Mouse (Mus musculus): ENCODE data around the gene Olfr850. TPM values are rescaled to one million over a fixed set of nuclear protein-coding genes. Genes with fewer than 3 reads are reported as not detected.

Gene Olfr850
- total RNA-seq (2023), result not detected in 2 replicates

DNA sequence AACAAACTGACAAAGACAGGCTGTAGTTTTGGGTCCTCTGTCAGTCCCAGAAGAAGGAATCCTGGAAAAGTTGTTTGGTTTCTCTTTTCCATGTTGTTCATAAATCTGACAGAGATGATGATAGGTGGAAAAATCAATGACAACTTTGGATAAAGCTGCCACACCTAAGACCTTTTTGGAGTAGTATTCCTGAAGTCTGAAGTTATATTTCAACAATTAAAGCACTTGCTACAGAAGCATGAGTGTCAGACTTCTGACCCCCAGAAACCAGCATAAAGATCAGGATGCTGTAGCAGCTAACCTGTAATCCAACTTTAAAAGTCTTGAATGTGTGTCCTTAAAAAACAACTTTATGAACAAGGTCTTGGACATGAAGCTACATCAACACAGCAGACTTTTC is at the start of gene Olfr850:
Gene Olfr850, minus strand, starts transcription at position 101 of the 400 bp plus-strand sequence.

DNA sequence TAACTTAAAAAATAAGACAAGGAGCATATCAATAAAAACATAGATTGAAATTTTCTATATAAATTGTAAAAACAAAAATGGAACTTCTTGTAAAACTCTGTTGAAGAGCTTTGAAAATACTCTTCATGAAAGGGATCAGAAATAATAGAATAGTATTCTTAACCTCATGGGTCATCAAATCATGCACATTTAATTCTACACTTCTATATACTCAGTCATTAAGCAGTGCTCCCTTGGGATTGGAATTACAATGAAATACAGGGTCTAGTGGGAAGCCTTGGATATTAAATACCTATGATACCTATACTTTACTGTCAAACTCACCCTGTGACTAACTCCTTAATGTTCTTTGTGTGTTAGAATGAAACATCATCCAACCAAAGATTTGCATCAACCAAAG is 14.9 kb upstream of the Olfr850 start, which contains the start of gene Olfr851:
Gene Olfr851, plus strand, starts transcription at position 301 of the 400 bp plus-strand sequence.

DNA sequence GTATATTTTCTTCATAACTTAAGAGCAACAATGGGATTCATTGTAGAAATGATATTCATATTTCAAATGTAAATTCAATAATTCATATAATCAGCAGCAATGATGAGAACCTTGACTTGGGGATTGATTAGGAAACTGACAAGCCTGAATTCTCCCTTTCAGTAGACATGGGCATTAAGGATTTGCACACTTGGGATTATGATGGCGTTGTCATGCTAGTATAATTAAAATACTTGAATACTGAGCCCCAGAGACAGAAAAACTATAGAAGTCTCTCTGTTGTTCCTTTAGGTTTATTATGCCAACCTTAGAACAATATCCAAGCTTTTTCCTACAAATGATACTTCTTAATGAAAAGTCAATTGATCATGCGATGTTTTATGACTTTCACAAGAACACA is 38.1 kb downstream of the Olfr850 start, which contains the start of gene Olfr849:
Gene Olfr849, plus strand, starts transcription at position 301 of the 400 bp plus-strand sequence.

Other genes starting within 250 kb of the Olfr850 start
- not detected in 2 replicates for gene Olfr843, start 226.3 kb downstream of the Olfr850 start, total RNA-seq (2023)
- gene Olfr844, start 161.9 kb downstream of the Olfr850 start, total RNA-seq (2023), result not detected in 2 replicates
- not detected in 2 replicates for gene Olfr845, start 141.8 kb downstream of the Olfr850 start, total RNA-seq (2023)
- not detected in 2 replicates for gene Olfr846, start 114.2 kb downstream of the Olfr850 start, total RNA-seq (2023)
- gene Olfr847, start 99.6 kb downstream of the Olfr850 start, total RNA-seq (2023), result not detected in 2 replicates
- gene Olfr849, start 38.0 kb downstream of the Olfr850 start, total RNA-seq (2023), result not detected in 2 replicates
- not detected in 2 replicates for gene Olfr851, start 15.0 kb upstream of the Olfr850 start, total RNA-seq (2023)
- not detected in 2 replicates for gene Olfr853, start 62.8 kb upstream of the Olfr850 start, total RNA-seq (2023)
- gene Olfr854, start 89.1 kb upstream of the Olfr850 start, total RNA-seq (2023), result not detected in 2 replicates
- gene Olfr855, start 104.4 kb upstream of the Olfr850 start, total RNA-seq (2023), result not detected in 2 replicates
- 6.4 and 7.2 TPM in 2 replicates for gene Zfp317, start 143.9 kb upstream of the Olfr850 start, total RNA-seq (2023)
- gene Olfr857, start 231.2 kb upstream of the Olfr850 start, total RNA-seq (2023), result not detected in 2 replicates